Mouse (Mus musculus): ENCODE measurements at regions not wholly inside any gene's neighbourhood (a gene's known extent, or its start where the extent isn't known, plus 50 kb on each side); places are given as distances from the start of the nearest gene placed in this dataset.

GRCm38 (mm10) chr4:68179551-68179950 is 774.6 kb downstream of the Brinp1 start:
- DNase-seq: peak in 1 of 2 experiments; percentile 7

DNA sequence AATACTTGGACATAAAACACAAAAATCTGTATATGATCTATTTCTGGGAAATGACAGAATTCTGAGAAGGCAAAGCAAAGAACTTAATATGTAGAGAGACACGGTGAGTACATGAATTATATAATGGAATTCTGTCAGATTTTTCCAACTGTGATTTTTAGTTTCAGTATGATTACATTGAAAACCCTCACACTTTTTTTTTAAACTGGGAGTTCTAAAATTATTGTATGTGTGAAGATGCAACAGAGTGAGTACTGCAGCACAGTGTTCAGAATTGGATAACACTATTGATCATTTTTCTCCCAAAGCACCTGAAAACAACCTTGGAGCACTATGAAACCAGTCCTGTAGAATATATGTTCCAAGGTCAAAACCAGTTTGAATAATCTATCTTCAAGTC is 797.7 kb downstream of the Brinp1 start:
- no peak for DNase-seq

DNA sequence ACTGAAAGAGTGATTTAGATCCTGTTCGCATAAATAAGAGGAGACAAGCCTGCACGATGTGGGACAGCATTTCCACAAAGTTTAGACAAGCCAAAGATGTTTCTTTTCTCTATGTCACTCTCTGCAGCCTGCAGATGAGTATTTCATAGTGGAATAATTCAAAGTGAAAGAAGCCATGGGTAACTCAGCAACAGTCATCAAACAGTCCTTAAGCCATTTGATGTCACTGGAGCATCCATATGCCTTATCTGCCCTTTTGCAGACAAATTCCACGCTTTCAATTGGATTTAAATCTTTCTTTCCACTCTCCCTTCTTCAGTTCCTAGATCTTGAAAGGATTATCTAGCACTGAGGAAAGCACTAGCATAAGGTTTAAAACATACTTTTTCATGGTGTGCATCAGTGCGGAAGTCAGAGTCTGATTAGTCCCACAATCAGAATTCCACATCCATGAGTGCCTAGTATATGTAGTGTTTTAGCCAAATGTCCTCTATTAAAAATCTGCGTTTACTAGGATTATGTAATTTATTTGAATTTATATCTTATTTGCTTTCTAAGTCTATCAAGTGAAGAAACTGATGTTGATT is 805.6 kb downstream of the Brinp1 start:
- DNase-seq: no peak

GRCm38 (mm10) chr4:68128124-68128523 is 826.1 kb downstream of the Brinp1 start:
- DNase-seq: no peak

DNA sequence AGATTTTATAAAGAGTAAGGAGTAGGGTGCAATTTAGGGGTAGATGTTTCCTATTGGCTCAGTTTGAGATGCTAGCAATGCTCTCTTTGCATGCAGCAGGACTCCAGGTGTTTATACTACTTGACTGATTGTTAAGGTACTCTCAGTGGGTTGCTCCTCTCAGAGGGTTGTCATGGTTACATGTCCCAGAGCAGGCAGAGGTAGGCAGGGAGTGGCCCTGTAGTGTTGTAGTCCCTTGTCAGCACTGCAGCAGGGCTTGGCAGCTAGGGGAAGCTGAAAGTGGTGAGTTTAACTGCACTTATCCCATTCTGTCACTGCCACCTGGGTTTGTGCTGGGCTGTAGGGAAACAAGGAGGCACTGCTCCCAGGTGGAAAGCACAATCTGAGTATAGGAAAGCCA is 839.7 kb downstream of the Brinp1 start:
- DNase-seq: no peak

- DNase-seq: no peak
Measured at GRCm38 (mm10) chr4:68085255-68085654, 868.9 kb downstream of the Brinp1 start.

- no peak for DNase-seq
Measured at GRCm38 (mm10) chr4:68056813-68057578, 897.2 kb downstream of the Brinp1 start.

- DNase-seq: peak; percentile 45 to 66
Measured at GRCm38 (mm10) chr4:68022891-68023303, 931.3 kb downstream of the Brinp1 start.

DNA sequence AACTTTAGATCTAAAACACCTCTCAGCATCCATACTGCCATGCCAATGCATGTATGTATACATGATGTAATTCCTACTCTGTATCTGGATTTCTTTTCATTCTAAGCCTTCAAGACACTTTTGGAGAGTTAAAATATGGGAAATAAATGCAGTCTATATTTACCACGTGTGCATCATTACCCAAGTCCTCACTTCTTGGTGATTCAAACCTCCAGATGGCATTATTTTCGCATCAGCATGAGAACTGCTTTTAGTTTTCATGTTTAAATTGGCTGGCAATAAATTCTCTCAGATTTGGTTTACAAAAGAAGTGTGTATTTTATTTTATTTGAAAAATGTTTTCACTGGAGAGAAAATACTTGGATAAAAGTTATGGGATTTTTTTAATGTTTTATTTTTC is 942.8 kb downstream of the Brinp1 start:
- no peak for DNase-seq

DNA sequence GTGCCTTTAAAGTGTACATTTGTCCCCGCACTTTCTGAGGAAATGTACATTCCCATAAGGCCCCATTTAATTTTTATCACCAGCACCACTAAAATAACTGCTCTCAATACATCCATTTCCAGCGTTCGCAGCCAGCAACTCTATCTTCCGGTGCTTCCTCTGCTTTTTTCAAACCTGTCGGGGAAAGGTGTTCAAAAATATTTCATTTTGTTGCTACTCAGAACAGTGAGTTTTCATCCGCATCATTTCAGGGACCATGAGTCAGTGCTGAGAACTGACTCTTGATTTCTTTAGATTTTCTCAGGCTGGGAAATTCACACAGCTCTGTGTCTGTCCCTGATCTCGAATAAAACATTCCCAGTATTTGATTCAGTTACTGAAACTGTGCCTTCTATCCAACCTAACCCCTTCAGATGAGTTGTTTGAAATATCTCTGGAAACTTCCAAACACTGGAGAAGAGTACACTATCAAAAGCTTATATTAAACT is 959.4 kb downstream of the Brinp1 start:
- no peak for DNase-seq

DNA sequence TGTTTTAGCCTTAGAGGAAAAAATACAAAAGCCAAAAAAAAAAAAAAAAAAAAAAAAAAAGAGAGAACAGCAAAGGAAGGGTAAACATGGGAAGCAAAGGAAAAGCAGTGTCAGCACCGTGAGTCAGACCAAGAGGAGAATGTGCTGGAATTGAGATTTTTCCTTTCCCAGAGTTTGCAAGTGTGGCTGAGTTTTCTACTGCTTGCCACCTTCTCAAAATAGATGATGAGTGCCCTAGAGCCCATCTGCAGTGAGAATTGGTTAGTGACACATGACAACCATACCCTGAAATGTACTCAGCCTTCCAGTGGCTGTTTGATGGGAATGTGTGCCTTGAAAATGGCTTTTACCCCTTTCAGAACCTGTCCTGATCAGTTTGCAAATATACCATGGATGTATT is 990.7 kb downstream of the Brinp1 start:
- DNase-seq: no peak

- DNase-seq: no peak
Measured at GRCm38 (mm10) chr4:67948000-67948399, 1006.2 kb downstream of the Brinp1 start.

DNA sequence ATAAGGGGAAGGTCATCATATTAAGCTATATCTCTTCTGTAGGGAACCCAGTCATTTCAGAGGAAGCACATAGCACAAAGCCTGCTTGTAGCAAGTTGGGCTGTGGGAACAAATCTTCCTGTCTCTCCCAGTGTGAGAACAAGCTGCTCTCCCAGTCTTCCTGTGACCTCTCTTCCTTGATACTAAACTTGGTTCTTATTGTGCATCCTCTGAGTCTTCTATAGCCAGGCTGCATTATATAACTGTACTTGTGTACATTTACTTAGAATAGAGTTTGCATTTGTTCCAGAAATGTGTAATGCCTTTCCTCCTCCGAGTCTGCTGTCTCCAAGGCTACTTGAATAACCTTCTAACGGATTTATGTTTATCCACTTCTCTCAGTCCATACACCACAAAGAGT is 1021.7 kb downstream of the Brinp1 start:
- no peak for DNase-seq

DNA sequence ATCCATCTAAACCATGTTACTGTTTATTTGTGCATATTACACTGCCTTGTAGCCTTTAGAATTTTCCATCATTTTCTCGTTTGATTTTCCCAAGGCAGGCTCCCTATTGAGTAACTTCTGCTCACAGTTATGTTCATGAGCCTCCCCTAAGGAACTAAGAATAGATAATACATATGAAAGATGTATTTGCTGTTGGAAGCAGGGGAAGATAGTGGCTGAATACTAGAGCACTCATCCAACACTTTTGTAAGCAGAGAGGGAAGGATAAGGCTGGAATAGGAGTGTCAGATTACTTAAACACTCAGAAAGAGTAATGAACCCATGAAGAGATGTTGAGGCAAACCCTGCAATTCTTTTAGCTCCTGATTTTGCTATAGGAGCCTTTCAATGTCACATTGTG is 1055.1 kb downstream of the Brinp1 start:
- no peak for DNase-seq

- peak in 1 of 2 experiments; percentile 30 for DNase-seq
Measured at GRCm38 (mm10) chr4:67891946-67892575, 1062.1 kb downstream of the Brinp1 start.

DNA sequence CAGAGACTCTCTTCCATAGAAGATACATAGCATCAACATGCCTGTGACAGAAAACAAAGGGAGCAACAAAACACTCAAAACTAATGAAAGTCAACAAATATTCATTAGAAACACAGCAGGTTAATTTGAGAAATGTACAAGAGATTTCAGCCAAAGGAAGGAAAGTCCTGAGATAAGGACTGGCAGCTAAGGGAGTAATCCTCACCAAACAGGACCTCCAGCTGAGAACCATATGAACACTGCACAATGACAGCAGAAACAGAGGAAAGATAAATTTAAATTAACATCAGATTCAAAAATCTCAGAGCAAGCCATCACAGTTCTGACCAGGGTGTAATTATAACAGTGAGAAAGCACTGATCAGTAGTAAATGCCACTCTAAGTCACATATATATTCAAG is 1060.6 kb downstream of the Tlr4 start:
- DNase-seq: peak; percentile 47 to 70

DNA sequence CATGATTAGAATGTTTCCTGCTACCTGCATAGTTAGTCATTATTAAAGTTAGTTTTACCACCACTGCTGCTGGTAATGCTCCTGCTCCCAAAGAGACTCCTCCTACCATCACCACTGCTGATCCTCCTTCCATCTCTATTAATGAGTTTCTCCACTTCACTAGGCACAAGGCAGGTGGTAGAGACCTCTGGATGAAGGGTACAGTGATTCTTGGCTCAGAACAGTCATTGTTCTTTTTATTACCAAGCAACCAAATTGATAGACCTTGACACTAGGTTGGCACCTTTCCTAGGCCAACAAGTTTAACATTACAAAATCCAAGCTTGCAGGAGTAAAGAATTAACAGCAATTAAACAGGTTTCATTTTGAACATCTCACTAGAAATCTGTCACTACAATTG is 1057.8 kb downstream of the Tlr4 start:
- DNase-seq: no peak

- no peak for DNase-seq
Measured at GRCm38 (mm10) chr4:67862218-67862617, 1034.8 kb downstream of the Tlr4 start.

DNA sequence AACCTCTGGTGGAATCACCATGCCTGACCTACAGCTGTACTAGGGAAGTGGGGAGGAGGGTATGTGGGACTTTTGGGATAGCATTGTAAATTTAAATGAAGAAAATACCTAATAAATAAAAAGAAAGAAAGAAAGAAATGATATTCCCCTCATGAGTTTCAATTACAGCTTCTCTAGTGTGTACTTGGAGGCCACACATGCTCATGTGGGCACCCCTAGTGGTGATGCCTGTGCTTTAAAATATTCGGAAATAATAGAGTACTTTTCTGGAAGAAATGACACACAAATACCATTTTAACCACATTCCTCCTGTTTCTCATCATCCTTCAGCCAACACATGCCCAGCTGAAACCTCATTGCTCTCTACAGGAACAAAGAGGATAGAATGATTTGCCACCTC is 1034.4 kb downstream of the Tlr4 start:
- no peak for DNase-seq

- no peak for DNase-seq
Measured at GRCm38 (mm10) chr4:67853001-67853400, 1025.6 kb downstream of the Tlr4 start.

DNA sequence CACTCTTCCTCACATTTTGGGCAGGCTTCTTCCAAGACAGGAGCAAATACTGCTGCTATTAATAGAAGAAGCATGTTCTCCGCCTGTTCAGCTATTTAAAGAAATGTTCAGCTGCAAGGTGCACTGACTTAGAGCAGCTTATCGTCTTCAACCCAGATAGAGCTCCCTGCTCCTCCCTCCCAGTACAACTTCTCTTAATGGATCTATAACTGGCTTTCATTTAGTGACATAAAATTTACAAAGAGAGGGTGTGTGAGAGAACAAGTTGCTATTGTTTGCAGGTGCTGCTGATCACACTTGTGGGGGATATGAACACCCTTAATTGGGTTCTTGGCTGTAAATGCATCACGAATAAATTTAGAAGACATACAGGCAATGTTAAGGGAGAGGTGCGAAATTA is 1006.0 kb downstream of the Tlr4 start:
- DNase-seq: no peak

GRCm38 (mm10) chr4:67825484-67825883 is 998.1 kb downstream of the Tlr4 start:
- DNase-seq: peak in 1 of 2 experiments; percentile 17

GRCm38 (mm10) chr4:67796050-67796449 is 968.7 kb downstream of the Tlr4 start:
- no peak for DNase-seq

Measured in cerebellum, postnatal 36 days (tissue).